Mouse (Mus musculus): Measurements from ENCODE around the gene Tubb4b. TPM values are rescaled to one million over a fixed set of nuclear protein-coding genes. Genes with fewer than 3 reads are reported as not detected.

Gene Tubb4b
- polyA plus RNA-seq, 1 experiment from 2014 or later, result 294 TPM

GRCm38 (mm10) chr2:25194006-25194405, 30.5 kb downstream of the Tubb4b start:
- TF ChIP-seq EP300 (IDR thresholded peaks at IDR 0.05; ENCODE audit: low read depth) (no peak), CTCF (IDR thresholded peaks at IDR 0.05; ENCODE audit: low read depth) (no peak)
- 40% methylated on average over 5 of the region's 5 CpGs for WGBS (ENCODE audit: insufficient replicate concordance)
- Histone ChIP-seq H3K36me3 (replicated peaks; ENCODE audit: insufficient read depth, low read length) (peaks cover 8% of the 10 kb centered on the region; the same call in 1 of the 2 replicates), H3K4me2 (ENCODE audit: low read depth, low read length) (peak overlapping the region; percentile 83), H3K4me3 (ENCODE audit: low read depth, low read length) (peak overlapping the region; percentile 20), H3K4me1 (ENCODE audit: insufficient read depth) (peaks cover 36% of the 10 kb centered on the region), H3K9me3 (ENCODE audit: low read length) (no peaks in the 10 kb centered on the region), H3K9ac (replicated peaks) (no peak overlapping the region), H3K27me3 (ENCODE audit: insufficient read depth, low read length) (no peaks in the 10 kb centered on the region), H3K27ac (ENCODE audit: low read depth) (peak overlapping the region; percentile 70)
- ATAC-seq, result no peak
- DNase-seq, result no peak

- Histone ChIP-seq H3K9me3 (ENCODE audit: low read length) (no peaks in the 10 kb centered on the region), H3K4me1 (ENCODE audit: insufficient read depth) (peaks cover 36% of the 10 kb centered on the region), H3K4me3 (ENCODE audit: low read depth, low read length) (peak overlapping the region; percentile 20; the same call in 1 of the 2 replicates), H3K4me2 (ENCODE audit: low read depth, low read length) (peak overlapping the region; percentile 83), H3K27me3 (ENCODE audit: insufficient read depth, low read length) (no peaks in the 10 kb centered on the region), H3K36me3 (replicated peaks; ENCODE audit: insufficient read depth, low read length) (0 out of 2 replicates have a peak, but pooled peaks cover 3% of the 10 kb centered on the region), H3K9ac (replicated peaks) (peak overlapping the region; percentile 48; the same call in 1 of the 2 replicates), H3K27ac (ENCODE audit: low read depth) (peak overlapping the region; percentile 70)
- DNase-seq (peak; percentile 88), ATAC-seq (peak; percentile 46)
- TF ChIP-seq CTCF (IDR thresholded peaks at IDR 0.05; ENCODE audit: low read depth) (peak; percentile 98), EP300 (IDR thresholded peaks at IDR 0.05; ENCODE audit: low read depth) (no peak)
- WGBS (ENCODE audit: insufficient replicate concordance), result 3% methylated on average over 6 of the region's 6 CpGs
Measured at GRCm38 (mm10) chr2:25193330-25193770, 31.2 kb downstream of the Tubb4b start.

DNA sequence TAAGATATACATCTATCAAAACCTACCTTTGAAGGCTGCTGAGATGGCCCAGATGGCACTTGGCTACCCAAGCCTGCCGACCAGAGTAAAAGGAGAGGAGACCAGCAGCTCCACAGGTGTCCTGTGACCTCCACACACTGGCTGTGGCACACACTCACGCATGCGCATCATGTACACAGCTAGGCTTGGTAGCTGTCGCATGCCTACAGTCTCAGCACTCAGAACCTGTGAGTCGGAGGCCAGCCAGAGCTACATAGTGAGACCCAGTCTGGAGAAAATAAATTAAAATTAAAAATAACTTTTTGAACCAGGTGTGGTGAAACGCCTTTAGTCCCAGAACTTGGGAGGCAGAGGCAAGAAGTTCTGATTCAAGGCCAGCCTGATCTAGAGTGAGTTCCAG, 36.7 kb downstream of the Tubb4b start:
- peak; percentile 9 for DNase-seq
- 89% methylated on average over 6 of the region's 6 CpGs for WGBS (ENCODE audit: insufficient replicate concordance)
- no peak overlapping the region for H3K4me3 ChIP-seq (ENCODE audit: low read depth, low read length)
- no peak for ATAC-seq
- no peaks in the 10 kb centered on the region for H3K9me3 ChIP-seq (ENCODE audit: low read length)
- no peak overlapping the region for H3K4me2 ChIP-seq (ENCODE audit: low read depth, low read length)
- H3K9ac ChIP-seq (replicated peaks), result no peak overlapping the region
- H3K36me3 ChIP-seq (replicated peaks; ENCODE audit: insufficient read depth, low read length), result no peaks in the 10 kb centered on the region
- H3K27ac ChIP-seq (ENCODE audit: low read depth), result no peak overlapping the region
- TF ChIP-seq EP300 (IDR thresholded peaks at IDR 0.05; ENCODE audit: low read depth), result no peak
- TF ChIP-seq CTCF (IDR thresholded peaks at IDR 0.05; ENCODE audit: low read depth), result no peak
- H3K27me3 ChIP-seq (ENCODE audit: insufficient read depth, low read length), result peaks cover 27% of the 10 kb centered on the region
- H3K4me1 ChIP-seq (ENCODE audit: insufficient read depth), result peaks cover 18% of the 10 kb centered on the region

- H3K27me3 ChIP-seq (ENCODE audit: insufficient read depth, low read length), result peaks cover 33% of the 10 kb centered on the region
- WGBS (ENCODE audit: insufficient replicate concordance), result 30% methylated on average over 5 of the region's 5 CpGs
- no peaks in the 10 kb centered on the region for H3K9me3 ChIP-seq (ENCODE audit: low read length)
- DNase-seq (no peak), ATAC-seq (no peak)
- H3K4me1 ChIP-seq (ENCODE audit: insufficient read depth), result peaks cover 24% of the 10 kb centered on the region
- no peaks in the 10 kb centered on the region for H3K36me3 ChIP-seq (replicated peaks; ENCODE audit: insufficient read depth, low read length)
- no peak overlapping the region for H3K9ac ChIP-seq (replicated peaks)
- peak overlapping the region; percentile 80 for H3K4me2 ChIP-seq (ENCODE audit: low read depth, low read length)
- no peak overlapping the region for H3K27ac ChIP-seq (ENCODE audit: low read depth)
- 0 out of 2 replicates have a peak overlapping the region, but pooled peaks have one; percentile 39 for H3K4me3 ChIP-seq (ENCODE audit: low read depth, low read length)
- TF ChIP-seq CTCF (IDR thresholded peaks at IDR 0.05; ENCODE audit: low read depth) (no peak), EP300 (IDR thresholded peaks at IDR 0.05; ENCODE audit: low read depth) (no peak)
Measured at GRCm38 (mm10) chr2:25186575-25186930, 37.9 kb downstream of the Tubb4b start.

DNA sequence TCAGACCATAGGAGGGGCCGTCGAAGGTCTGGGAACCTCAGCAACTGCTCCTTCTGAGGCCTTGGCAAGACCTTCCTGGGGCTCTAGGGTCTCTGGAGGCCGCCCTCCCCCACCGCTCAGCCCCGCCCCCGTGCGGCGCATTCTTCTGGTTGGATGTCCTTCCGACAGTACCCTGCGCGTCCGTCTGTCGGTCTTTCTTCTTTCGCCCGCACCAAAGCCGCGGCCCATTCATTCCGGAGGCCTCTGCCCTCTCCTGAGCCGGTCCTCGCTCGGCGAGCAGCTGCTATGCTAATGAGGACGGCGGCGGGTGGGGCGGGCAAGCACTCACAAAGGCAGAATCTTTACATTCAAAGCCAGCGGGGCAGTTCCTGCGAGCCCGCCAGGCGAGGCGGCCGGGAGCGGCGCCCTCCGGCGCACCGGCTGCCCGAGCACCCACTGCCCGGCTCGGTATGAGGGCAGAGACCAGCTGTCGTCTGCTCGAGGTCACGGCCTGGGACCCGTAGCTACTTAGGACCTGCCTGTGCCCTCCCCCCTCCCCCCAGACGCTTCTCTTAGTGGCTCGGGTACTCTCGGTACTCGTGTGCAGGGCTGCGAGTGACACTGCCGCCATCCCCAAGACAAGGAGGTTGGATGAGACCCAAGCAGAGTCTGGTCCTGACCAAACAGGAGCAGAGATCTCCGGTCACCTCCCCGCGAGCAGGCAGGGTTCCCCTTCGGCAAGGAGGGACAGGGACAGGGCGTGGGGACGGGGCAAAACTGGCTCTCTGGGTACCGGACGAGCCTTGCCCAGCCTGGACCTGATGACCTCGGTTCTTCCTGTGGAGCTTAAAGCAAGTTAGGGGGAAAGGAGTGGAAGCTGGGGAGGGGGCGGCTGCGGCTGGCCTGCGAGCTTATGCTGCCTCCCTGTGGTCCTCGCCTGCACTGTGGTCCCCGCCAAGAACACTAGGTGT, 38.6 kb downstream of the Tubb4b start:
- peak overlapping the region; percentile 52 for H3K9ac ChIP-seq (replicated peaks)
- H3K4me3 ChIP-seq (ENCODE audit: low read depth, low read length), result peak overlapping the region; percentile 39
- H3K27ac ChIP-seq (ENCODE audit: low read depth), result no peak overlapping the region
- peaks cover 39% of the 10 kb centered on the region for H3K27me3 ChIP-seq (ENCODE audit: insufficient read depth, low read length)
- peak; percentile 69 for DNase-seq
- 2% methylated on average over 62 of the region's 64 CpGs for WGBS (ENCODE audit: insufficient replicate concordance)
- H3K4me1 ChIP-seq (ENCODE audit: insufficient read depth), result peaks cover 30% of the 10 kb centered on the region
- ATAC-seq, result peak; percentile 37
- TF ChIP-seq CTCF (IDR thresholded peaks at IDR 0.05; ENCODE audit: low read depth) (peak; percentile 64), EP300 (IDR thresholded peaks at IDR 0.05; ENCODE audit: low read depth) (no peak)
- peak overlapping the region; percentile 80 for H3K4me2 ChIP-seq (ENCODE audit: low read depth, low read length)
- no peaks in the 10 kb centered on the region for H3K9me3 ChIP-seq (ENCODE audit: low read length)
- H3K36me3 ChIP-seq (replicated peaks; ENCODE audit: insufficient read depth, low read length), result no peaks in the 10 kb centered on the region

DNA sequence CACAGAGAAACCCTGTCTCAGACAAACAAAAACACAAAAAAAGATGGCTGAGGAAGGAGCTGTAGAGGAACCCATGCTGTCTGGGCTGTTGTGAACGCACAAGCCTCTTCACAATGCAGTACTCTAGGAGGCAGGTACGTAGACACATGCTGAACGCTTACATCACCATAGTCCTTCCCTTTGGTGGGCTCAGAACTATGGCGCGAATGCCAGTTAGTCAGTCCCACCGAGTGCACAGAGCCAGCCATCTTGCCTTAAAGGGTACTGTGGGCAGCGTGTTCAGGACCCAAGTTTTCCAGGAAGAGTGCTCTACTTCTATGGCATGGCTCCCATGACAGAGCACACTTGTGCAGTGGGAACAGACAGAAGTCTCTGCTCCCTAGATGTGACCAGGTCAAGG, 40.0 kb downstream of the Tubb4b start:
- H3K27ac ChIP-seq (ENCODE audit: low read depth), result no peak overlapping the region
- H3K9me3 ChIP-seq (ENCODE audit: low read length), result no peaks in the 10 kb centered on the region
- no peaks in the 10 kb centered on the region for H3K36me3 ChIP-seq (replicated peaks; ENCODE audit: insufficient read depth, low read length)
- 85% methylated on average over 7 of the region's 7 CpGs for WGBS (ENCODE audit: insufficient replicate concordance)
- peaks cover 51% of the 10 kb centered on the region for H3K27me3 ChIP-seq (ENCODE audit: insufficient read depth, low read length)
- H3K9ac ChIP-seq (replicated peaks), result no peak overlapping the region
- no peak for ATAC-seq
- H3K4me2 ChIP-seq (ENCODE audit: low read depth, low read length), result no peak overlapping the region
- DNase-seq, result no peak
- peaks cover 39% of the 10 kb centered on the region for H3K4me1 ChIP-seq (ENCODE audit: insufficient read depth)
- no peak for TF ChIP-seq CTCF (IDR thresholded peaks at IDR 0.05; ENCODE audit: low read depth)
- TF ChIP-seq EP300 (IDR thresholded peaks at IDR 0.05; ENCODE audit: low read depth), result no peak
- H3K4me3 ChIP-seq (ENCODE audit: low read depth, low read length), result no peak overlapping the region
